Mouse (Mus musculus) c-Kit-positive CD71-positive TER-119-positive erythroid progenitor cells, embryonic 14.5 days (primary cell): ENCODE measurements around the gene Gpr15.

ENCODE experiments used
- DNase-seq: peaks from one replicate; pipeline ENCODE4 v3.0.0-alpha.2; 2013; ENCODE audit warnings: low spot score

The Gpr15 gene

GRCm38 (mm10) chr16:58718666-58719120 is at the start of gene Gpr15:
Gpr15 (minus strand) TSS chr16:58719070.
- DNase-seq = no peak

GRCm38 (mm10) chr16:58763076-58763475 is 44.2 kb upstream of the Gpr15 start, which contains the start of gene Olfr172:
Olfr172 (minus strand) TSS chr16:58763176.
- DNase-seq = no peak

GRCm38 (mm10) chr16:58756191-58756590 is 37.3 kb upstream of the Gpr15 start:
- no peak for DNase-seq

GRCm38 (mm10) chr16:58751314-58751713 is 32.4 kb upstream of the Gpr15 start:
- DNase-seq = no peak

- DNase-seq = no peak
Observed at GRCm38 (mm10) chr16:58746715-58747114, 27.8 kb upstream of the Gpr15 start.

- DNase-seq = no peak
Observed at GRCm38 (mm10) chr16:58740751-58741150, 21.9 kb upstream of the Gpr15 start.

GRCm38 (mm10) chr16:58738800-58739199 is 19.9 kb upstream of the Gpr15 start:
- DNase-seq = peak; percentile 40

- no peak for DNase-seq
Observed at GRCm38 (mm10) chr16:58738205-58738604, 19.3 kb upstream of the Gpr15 start.

- peak; percentile 25 for DNase-seq
Observed at GRCm38 (mm10) chr16:58728176-58728671, 9.4 kb upstream of the Gpr15 start.

- peak; percentile 88 for DNase-seq
Observed at GRCm38 (mm10) chr16:58727477-58728131, 8.7 kb upstream of the Gpr15 start, which contains the start of gene Cldnd1. Cldnd1 (plus strand) TSS chr16:58727910.

- DNase-seq = no peak
Observed at GRCm38 (mm10) chr16:58726680-58727476, 8.0 kb upstream of the Gpr15 start.

GRCm38 (mm10) chr16:58722292-58722691 is 3.4 kb upstream of the Gpr15 start:
- DNase-seq = no peak

GRCm38 (mm10) chr16:58715018-58715417 is 3.9 kb downstream of the Gpr15 start:
- no peak for DNase-seq

GRCm38 (mm10) chr16:58713128-58713527 is 5.7 kb downstream of the Gpr15 start:
- DNase-seq = no peak

- DNase-seq = no peak
Observed at GRCm38 (mm10) chr16:58712221-58712620, 6.6 kb downstream of the Gpr15 start.

- no peak for DNase-seq
Observed at GRCm38 (mm10) chr16:58709536-58709935, 9.3 kb downstream of the Gpr15 start.

GRCm38 (mm10) chr16:58708601-58709475 is 10.0 kb downstream of the Gpr15 start:
- no peak for DNase-seq

- DNase-seq = no peak
Observed at GRCm38 (mm10) chr16:58707276-58707905, 11.5 kb downstream of the Gpr15 start.

- no peak for DNase-seq
Observed at GRCm38 (mm10) chr16:58704999-58705398, 13.9 kb downstream of the Gpr15 start.

GRCm38 (mm10) chr16:58703382-58704124 is 15.3 kb downstream of the Gpr15 start:
- no peak for DNase-seq
